Mouse (Mus musculus) embryo, embryonic 10 days (tissue): ENCODE data around the gene Mgst3.
"Not testable (repeated sequence)": the region's sequence is repeated elsewhere in the genome, so short reads cannot be mapped to it uniquely, and the experiment has no call there.

Source experiments
- DNase-seq: peaks from one replicate; pipeline ENCODE4 v3.0.0-alpha.2; 2015; ENCODE audit warnings: low spot score

Mgst3 gene

DNA sequence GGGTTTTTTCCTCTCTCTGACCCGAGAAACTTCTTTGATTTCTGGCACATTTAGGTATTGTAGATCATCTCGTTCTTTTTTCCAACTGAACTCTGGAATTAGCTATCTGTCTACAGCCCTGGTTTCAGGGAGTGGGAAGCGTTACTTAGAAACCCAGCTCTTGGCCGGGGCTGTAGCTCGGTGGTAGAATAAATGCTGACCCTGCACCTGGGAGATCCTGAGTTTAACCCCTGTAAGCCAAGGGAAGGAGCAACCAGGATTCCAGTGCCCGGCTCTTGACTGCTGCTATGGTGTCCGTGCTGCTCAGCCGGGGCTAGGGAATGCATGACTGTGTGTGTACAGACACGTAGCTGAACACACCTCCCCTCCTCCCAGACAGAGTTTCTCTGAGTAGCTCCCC is 34.9 kb downstream of the Mgst3 start:
- no peak for DNase-seq

GRCm38 (mm10) chr1:167357387-167357786 is 36.3 kb downstream of the Mgst3 start:
- no peak for DNase-seq

DNA sequence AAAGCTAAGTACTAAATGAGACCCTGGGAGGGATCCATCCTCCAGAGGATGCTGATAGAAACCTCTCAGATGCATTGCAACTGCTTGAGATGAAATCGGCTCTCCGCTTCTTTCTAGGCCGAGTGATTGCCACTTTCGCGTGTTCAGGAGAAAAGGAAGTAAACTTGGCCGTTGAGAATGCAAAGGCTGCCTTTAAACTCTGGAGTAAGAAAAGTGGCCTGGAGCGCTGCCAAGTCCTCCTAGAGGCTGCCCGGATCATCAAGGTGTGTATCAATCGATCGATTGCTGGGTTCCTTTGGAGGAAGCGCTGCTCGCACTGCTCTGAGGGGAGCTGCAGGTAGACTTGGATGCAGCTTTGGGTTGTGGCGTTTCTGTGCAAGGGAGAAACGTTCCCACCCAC is 41.2 kb downstream of the Mgst3 start:
- no peak for DNase-seq

DNA sequence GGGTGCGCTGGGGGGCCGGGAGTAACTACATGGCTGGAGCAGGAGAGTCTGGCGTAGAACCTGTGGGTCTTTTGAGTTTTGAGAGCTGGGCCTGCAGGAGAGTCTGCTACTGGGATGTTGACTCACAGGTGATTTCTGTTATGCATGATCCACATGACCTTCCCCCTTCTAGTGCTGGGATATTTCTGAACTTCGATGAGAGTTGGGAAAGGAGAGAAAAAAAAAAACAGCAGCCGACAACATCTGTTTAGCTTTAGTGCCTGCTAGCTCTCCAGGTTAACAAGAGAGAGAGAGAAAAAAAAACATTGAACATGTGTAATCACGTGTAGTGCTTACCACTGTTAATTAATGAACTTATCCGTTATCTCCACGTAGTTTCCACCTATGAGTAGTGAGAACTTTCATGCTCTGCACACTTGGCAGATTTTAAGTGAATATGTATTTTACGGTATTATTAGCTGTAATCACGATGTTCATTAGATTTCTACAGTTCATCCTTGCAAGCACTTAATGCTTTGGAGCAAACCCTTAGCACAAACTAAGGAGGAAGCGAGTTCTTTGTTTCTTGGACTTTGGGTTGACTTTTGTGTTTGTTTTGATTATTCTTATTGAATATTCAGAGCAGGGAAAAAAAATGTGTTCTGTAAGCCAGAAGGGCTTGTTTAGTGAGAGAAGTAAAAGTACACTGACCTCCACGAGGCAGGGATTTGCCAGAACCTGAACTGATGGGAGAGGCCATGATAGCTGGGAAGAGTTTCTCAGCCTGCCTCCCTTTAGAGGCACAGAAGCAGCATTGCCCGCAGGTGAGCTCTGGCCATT is 42.8 kb downstream of the Mgst3 start:
- DNase-seq: no peak

DNA sequence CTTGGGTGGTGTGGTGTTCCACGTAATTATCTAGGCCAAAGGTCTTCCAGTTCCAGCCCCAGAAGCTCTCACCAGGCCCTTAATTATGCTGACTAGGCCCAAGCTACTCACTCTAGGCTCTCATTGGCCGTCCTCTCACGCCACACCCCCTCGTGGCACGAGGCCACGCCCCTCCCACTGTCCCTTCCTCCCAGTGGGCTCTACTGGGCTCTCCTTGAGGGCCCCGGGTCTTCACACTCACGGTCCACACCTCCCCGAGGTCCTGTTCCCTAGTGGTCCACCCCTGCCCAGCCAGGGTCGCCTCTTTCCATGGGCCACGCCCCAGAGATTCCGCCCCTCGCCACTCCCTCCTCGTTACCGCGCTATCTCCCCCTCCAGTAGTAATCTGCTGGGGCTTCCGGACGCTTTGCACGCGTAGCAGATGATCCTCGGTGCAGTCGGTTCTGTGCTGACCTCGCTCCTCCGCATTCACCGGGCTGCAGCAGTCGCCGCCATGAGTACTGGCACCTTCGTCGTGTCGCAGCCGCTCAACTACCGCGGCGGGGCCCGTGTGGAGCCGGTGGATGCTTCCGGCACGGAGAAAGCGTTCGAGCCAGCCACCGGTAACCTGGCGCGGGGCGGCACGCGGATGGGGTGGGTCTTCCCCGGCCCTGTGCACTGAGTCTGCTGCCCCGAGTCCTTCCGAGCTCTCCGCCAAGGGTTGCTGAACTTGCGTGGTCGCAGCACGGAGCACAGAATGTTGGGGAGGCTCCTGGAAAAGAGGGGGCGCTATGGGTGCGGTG is 43.6 kb downstream of the Mgst3 start, which contains the start of gene Aldh9a1:
Aldh9a1 (plus strand) TSS at position 177 of the 782 bp plus-strand sequence.
- peak; percentile 94 for DNase-seq

DNA sequence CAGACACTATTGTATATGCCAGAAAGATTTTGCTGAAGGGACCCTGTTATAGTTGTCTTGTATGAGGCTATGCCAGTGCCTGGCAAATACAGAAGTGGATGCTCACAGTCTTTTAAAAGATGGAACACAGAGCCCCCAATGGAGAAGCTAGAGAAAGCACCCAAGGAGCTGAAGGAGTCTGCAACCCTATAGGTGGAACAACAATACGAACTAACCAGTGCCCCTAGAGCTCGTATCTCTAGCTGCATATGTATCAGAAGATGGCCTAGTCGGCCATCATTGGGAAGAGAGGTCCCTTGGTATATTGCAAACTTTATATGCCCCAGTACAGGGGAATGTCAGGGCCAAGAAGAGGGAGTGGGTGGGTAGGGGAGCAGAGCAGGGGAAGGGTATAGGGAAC is 44.4 kb downstream of the Mgst3 start:
- DNase-seq: not testable (repeated sequence)

DNA sequence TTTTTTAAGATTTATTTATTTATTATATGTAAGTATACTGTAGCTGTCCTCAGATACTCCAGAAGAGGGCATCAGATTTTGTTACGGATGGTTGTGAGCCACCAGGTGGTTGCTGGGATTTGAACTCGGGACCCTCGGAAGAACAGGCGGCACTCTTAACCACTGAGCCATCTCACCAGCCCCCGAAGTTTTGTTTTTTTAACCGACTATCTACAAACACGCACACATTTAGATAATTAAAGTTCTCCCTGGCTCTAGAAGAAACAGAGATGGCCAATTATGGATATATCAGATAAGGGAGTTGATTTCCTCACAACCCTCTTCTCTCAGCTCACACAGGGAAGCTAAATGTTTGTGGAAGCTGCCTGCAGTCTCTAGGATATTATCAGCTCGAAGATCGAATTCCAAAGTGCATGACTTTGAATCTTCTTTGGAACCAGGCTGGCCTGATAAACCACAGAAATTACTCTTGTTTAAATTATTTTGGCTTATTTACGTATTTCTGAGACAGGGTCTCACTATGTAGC is 47.6 kb downstream of the Mgst3 start:
- DNase-seq: not testable (repeated sequence)

DNA sequence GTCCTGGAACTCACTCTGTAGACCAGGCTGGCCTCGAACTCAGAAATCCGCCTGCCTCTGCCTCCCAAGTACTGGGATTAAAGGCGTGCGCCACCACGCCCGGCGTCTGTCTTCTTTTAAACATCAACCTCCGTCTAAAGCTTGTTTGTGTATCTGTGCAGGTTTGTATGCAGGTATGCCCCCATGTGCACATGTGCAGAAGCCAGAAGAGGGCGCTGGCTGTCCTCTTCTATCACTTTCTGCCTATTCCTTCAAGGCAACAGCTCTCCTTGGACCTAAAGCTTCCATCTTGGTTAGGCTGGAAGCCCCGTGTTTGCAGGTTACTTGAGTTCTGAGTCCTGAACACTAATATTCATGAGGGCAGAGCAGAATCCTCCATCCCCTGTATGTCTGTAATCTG is 50.8 kb downstream of the Mgst3 start:
- DNase-seq: no peak

DNA sequence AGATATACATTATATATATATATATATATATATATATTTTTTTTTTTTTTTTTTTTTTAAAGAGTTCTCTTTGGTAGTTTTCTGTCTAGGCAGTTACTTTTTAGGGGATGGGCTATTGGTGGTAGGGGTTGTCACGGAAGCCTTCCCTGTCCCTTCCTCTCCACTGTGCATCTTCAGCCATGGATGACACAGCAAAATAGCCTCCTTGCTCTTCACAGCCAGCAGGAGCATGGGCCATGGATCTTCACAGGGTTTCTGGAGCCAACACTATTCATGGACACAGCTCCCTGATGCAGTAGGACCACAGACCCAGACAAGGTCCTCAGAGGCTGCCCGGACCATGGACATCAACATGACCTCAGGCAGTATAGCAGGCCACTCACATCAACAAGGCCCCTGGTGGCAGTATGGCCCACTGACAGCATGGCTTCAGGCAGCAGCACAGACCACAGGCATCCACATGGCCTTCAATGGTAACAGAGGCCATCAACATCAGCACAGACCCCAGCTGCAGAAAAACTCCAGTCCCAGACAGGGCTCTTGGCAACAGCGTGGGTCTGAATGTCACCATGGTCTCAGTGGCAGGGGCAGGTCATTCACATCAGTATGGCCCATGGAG is 52.6 kb downstream of the Mgst3 start:
- no peak for DNase-seq

- no peak for DNase-seq
Measured at GRCm38 (mm10) chr1:167340111-167340787, 53.4 kb downstream of the Mgst3 start.

DNA sequence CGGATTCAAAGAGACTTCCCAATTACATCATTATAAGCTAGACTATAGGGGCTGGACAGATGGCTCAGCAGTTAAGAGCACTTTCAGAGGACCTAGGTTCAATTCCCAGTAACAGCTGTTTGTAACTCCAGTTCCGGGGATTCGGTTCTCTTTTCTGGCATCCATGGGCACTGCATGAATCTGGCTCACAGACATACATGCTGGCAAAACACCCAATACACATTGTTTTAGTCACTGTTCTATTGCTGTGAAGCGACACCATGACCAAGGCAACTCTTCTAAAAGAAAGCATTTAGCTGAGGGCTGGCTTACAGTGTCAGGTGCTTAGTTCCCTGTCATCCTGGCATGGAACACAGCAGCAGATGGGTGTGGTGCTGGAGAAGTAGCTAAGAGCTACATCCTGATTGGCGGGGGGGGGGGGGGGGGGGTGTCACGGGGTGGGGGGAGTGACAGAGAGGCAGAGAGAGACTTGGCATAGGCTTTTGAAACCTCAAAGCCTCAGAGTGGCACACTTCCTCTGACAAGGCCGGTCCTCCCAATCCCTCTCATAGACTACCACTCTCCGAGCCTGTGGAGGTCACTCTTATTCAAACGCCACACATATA is 54.4 kb downstream of the Mgst3 start:
- DNase-seq: no peak

- DNase-seq: peak; percentile 80
Measured at GRCm38 (mm10) chr1:167337463-167338095, 56.1 kb downstream of the Mgst3 start.

DNA sequence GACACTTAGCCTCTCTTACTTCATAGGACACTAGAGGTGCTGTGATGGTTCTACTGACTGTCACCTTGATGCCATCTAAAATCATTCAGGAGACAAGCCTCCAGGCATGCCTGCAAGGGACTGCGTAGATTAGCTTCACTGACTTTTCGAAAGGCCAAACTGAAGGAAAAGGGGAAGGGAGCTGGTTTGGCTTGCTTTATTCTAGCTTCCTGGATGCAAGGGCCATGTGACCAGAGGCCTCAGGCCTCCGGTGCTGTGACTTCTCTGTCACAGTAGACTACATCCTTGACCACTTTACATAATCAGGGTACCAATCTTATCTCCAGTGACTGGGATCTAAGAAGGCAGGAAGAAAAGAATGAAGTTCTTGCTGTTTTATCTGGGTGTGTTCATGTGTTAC is 57.2 kb downstream of the Mgst3 start:
- DNase-seq: no peak

DNA sequence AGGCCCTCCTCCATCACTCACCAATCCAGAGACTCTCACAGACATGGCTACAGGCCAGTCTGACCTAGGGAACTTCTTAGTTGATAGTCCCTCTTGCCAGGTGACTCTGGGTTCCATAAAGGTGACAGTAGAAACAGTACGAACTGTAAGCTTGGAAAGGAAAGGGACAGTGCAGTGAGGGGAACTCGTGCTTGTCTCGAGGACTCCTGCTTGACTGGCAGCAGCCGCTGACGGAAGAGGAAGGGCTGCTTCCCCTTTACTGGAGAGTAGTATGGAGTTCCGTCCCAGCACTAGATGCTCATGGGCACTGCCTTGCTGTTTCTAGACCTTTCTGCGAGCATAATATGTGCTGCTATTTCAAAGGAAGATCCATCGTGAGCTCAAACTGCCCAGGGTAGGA is 62.5 kb downstream of the Mgst3 start:
- DNase-seq: no peak

GRCm38 (mm10) chr1:167328776-167329175 is 64.9 kb downstream of the Mgst3 start:
- DNase-seq: no peak
